Comparison of ENCODE assay signal across 8 mouse cellular contexts in the genomic region with DNA sequence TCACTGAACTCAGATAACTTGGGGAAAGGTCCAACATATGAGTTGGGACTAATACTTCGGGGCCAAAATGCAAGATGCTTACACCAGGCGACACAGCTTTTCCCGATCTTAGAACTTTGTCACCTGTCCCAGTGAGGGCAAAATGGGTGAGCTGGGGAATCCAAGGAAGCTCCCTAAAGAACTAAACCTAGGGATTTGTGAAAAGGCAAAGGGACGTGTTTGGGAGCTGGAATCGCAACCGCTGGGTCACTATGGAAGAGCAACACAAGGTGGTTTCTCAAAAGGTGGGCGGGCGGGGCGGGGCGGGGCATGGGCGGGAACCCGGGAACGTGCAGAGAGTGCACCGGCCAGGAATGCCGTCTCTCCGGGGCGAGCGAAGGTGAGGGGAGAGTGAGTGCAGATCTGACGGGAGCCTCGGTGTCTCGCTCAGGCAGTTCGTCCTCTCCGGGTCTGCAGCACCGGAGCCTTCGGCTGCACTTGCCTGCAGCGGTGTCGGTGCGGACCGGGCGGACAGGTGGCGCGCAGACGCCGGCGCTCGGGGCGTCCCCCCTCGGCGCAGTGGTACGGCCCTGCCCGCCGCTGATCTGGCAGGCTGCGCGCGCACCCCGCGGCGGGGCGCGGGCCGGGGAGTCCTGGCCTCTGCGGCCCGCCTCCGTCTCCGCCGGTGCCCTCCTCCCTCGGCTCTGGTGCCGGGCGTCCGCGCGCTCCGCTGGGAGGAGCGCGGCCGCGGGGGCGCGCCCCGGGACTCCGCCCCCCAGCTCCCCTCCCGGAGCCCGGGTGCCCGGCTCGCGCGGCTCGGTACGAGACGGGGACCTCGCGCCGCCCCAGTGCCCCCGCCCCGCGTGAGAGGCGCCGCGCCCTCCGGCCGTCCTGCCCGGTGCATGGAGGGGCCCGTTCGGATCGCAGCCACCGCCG. TPM values are rescaled to one million over a fixed set of nuclear protein-coding genes. Genes with fewer than 3 reads are reported as not detected.
A peak's percentile ranks its signal among the peaks of the same experiment; 100 is the strongest.
DNase-seq lines count a peak whose midpoint lies in the region; ATAC-seq and TF ChIP-seq lines count a peak whose summit lies in the region.

A gene (plus strand): TSS at position 324 of the 915 bp plus-strand sequence.

- H3K4me2 ChIP-seq in intestine, postnatal 0 days (replicated peaks; ENCODE audit: low read depth): peak within 1 kb of the TSS; percentile 91

- peaks cover 3% of the 10 kb centered on the region; the same call in 1 of the 2 replicates for H3K4me1 ChIP-seq in intestine, postnatal 0 days (replicated peaks; ENCODE audit: control insufficient read depth, insufficient read depth, low read length)
- H3K4me1 ChIP-seq in midbrain, embryonic 10.5 days: peaks cover 49% of the 10 kb centered on the region

- no peaks in the 10 kb centered on the region for H3K9me3 ChIP-seq in intestine, postnatal 0 days (ENCODE audit: control insufficient read depth)
- H3K9me3 ChIP-seq in midbrain, embryonic 10.5 days (replicated peaks): no peaks in the 10 kb centered on the region

- ATAC-seq in monocyte, adult 5-6 weeks (replicated peaks; ENCODE audit: insufficient number of reproducible peaks, low FRiP score, low TSS enrichment, poor library complexity, severe bottlenecking): no peak; the same call in 1 of the 2 replicates
- peak; percentile 99 for ATAC-seq in intestine, postnatal 0 days

- H3K9ac ChIP-seq in intestine, postnatal 0 days (ENCODE audit: low read depth, low read length): peak within 1 kb of the TSS; percentile 65

- no peaks in the 10 kb centered on the region for H3K36me3 ChIP-seq in intestine, postnatal 0 days (ENCODE audit: control insufficient read depth, insufficient read depth)
- no peaks in the 10 kb centered on the region for H3K36me3 ChIP-seq in midbrain, embryonic 10.5 days

- TF ChIP-seq CTCF in intestine, postnatal 0 days (IDR thresholded peaks at IDR 0.05; ENCODE audit: low read depth): no peak

- H3K4me3 ChIP-seq in intestine, postnatal 0 days (ENCODE audit: low read depth, low read length): peak within 1 kb of the TSS; percentile 83
- peak within 1 kb of the TSS; percentile 95 for H3K4me3 ChIP-seq in midbrain, embryonic 10.5 days

- peak; percentile 19 to 32 for DNase-seq in monocyte, adult 2 months (ENCODE audit: low read depth in 1 of 2, low spot score in 2 of 2)
- peak; percentile 92 for DNase-seq in embryo, embryonic 9.5 days (ENCODE audit: extremely low spot score)
- DNase-seq in gonadal fat pad, adult 2 months (ENCODE audit: low read depth): no peak
- peak; percentile 78 to 90 for DNase-seq in left cerebral cortex, postnatal 36 days (ENCODE audit: low spot score in 2 of 2)
- DNase-seq in midbrain, embryonic 10.5 days (ENCODE audit: low spot score): peak; percentile 90
- DNase-seq in skeletal muscle tissue, adult 2 months (ENCODE audit: low read depth, low spot score): peak; percentile 90

- under 1% methylated on average over 76 of the region's 97 CpGs for WGBS in intestine, postnatal 0 days
- under 1% methylated on average over 97 of the region's 97 CpGs for WGBS in midbrain, embryonic 10.5 days

- no peaks in the 10 kb centered on the region for H3K27me3 ChIP-seq in intestine, postnatal 0 days (replicated peaks; ENCODE audit: control insufficient read depth, insufficient read depth, low read length)
- peaks cover 59% of the 10 kb centered on the region for H3K27me3 ChIP-seq in midbrain, embryonic 10.5 days (ENCODE audit: low read depth, poor library complexity, severe bottlenecking)

- intact Hi-C loops in left cerebral cortex, postnatal 36 days (cut with DNase I): loop anchor here (5.0 kb wide), 4 partner anchors 66 to 154 kb away; a partner anchor contains a TSS

- peak within 1 kb of the TSS; percentile 89 for H3K27ac ChIP-seq in intestine, postnatal 0 days (ENCODE audit: low read depth, low read length)
- peak within 1 kb of the TSS; percentile 98 for H3K27ac ChIP-seq in midbrain, embryonic 10.5 days (replicated peaks)

RNA-seq across cellular contexts. Expression of the gene that starts here (rescaled TPM):
- 0.19 to 0.68 TPM in 2 of 3 replicates, not detected in the other for total RNA-seq in monocyte, adult 5-6 weeks (2017)
- 18.4 and 19.6 TPM in 2 replicates for polyA plus RNA-seq in gonadal fat pad, adult 2 months (2012; rRNA removed)
- 1.9 and 2.4 TPM in 2 replicates for polyA plus RNA-seq in intestine, postnatal 0 days (2015; fragmentation: Nextera tagmentation; extraction: Ambion mirVana)
- 1 to 10 TPM; 8.0 to 9.1 TPM for total RNA-seq in left cerebral cortex, postnatal 36 days (2021)
- polyA plus RNA-seq in midbrain, embryonic 10.5 days (2016; fragmentation: Nextera tagmentation; extraction: Ambion mirVana): 10.5 TPM in 2 replicates
